Mouse (Mus musculus): Measurements from ENCODE around the gene Hist1h2bg.
"Not testable (repeated sequence)": the region's sequence is repeated elsewhere in the genome, so short reads cannot be mapped to it uniquely, and the experiment has no call there.

DNA sequence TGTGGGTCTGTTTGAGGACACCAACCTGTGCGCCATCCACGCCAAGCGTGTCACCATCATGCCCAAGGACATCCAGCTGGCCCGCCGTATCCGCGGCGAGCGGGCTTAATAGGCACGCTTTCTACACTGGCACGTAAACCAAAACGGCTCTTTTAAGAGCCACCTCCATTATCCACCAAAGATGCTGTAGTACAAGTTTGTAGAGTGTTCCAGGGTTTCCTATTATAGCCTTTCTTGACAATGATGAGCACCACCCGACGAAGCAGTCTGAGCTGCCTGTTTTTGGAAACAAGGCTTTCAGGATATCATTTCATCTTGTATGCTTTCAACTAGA, 26.4 kb upstream of the Hist1h2bg start:
- TF ChIP-seq GATA1, TAL1 (IDR thresholded peaks at IDR 0.05; ENCODE audit: low read length): not testable (repeated sequence)

All from erythroblast, embryonic 14.5 days (primary cell).